Mouse (Mus musculus) testis, adult 2 months (tissue): ENCODE measurements around the gene Trim15.

Experiments
- CTCF ChIP-seq: fragments of 200-500 bp; IDR thresholded peaks from 2 replicates; pipeline ENCODE4 v1.5.1; 2012; ENCODE audit warnings: low read depth, mild to moderate bottlenecking, inconsistent platforms, low read length, moderate library complexity; ENCODE audit not compliant: control insufficient read depth, insufficient read depth, insufficient replicate concordance
- POLR2A ChIP-seq: fragments of 200-500 bp; IDR thresholded peaks from 2 replicates; pipeline ENCODE4 v1.6.1; 2012; ENCODE audit warnings: low read depth, mild to moderate bottlenecking, inconsistent platforms, low read length, moderate library complexity; ENCODE audit not compliant: control insufficient read depth

DNA sequence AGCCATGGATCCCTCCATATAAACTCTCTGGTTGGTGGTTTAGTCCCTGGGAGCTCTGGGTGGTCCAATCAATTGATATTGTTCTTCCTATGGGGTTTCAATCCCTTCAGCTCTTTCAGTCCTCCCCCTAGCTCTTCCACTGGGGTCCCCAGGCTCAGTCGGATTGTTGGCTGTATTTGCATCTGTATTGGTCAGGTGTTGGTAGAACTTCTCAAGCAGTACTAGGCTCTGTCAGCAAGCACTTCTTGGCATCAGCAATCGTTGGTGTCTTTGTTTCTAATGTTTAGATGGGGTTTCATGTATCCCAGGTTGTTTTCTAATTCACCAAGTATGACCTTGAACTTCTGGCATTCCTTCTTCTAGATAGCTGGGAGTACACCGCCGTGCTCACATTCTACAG, 34.3 kb downstream of the Trim15 start:
- TF ChIP-seq POLR2A (no peak), CTCF (no peak)
